8 mouse cellular contexts compared by ENCODE assay signal in the genomic region with DNA sequence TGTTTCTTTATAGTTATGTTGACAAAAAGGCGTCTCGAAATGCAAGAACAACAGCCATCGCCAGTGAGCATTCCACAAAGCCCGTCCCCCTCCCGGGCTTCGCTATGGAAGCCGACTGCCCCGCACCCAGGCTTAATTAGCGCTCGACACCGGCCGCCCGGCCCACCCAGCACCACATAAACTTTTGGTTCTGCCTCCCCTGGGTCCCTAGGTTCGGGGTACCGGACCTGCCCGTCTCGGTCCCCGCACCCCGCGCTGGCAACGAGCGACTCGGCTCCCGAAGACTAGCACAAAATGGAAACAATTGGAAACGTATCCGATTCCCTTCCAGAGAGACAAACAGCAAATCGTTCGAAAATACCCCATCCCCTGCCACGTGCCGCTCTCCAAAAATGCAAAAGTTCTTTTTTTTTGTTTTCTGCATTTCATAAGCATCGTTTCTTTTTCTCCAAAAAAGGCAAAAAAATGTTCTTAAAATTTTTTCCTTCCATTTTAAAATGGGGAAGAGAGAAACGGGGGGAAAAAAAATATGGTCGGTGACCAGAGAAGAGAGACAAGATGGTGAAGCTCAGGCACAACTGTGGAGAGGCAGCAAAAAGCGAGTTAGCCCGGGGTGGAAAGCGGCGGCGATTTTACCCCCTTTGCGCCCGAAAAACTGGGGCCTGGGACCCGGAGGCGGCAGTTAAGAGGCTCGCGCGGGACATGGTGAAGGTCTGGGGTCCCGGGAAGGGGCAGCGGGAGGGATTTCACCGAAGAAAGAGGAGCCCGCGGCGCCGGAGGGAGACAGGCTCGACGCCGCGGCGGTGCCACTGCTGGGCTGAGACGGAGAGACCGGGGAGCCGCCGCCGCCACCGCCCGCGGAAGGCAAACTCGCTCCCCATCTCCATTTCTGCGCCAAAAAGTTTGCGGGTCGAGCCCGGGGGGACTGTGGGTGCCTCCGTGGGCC. TPM values are rescaled to one million over a fixed set of nuclear protein-coding genes. Genes with fewer than 3 reads are reported as not detected.
DNase-seq lines count a peak whose midpoint lies in the region; ATAC-seq and TF ChIP-seq lines count a peak whose summit lies in the region.

No protein-coding gene starts in this region.

- peaks cover 3 to 7% of the 10 kb centered on the region in 2 experiments; a peak in 2 of 4 replicates for H3K4me1 ChIP-seq in MEL (ENCODE audit: control insufficient read depth in 1 of 2, insufficient read depth in 2 of 2, low read length in 2 of 2)
- H3K4me1 ChIP-seq in hindbrain, embryonic 11.5 days (replicated peaks; ENCODE audit: control insufficient read depth, insufficient read depth, low read length) = 0 out of 2 replicates have a peak, but pooled peaks cover 5% of the 10 kb centered on the region
- H3K4me1 ChIP-seq in lung, embryonic 15.5 days = peaks cover 30% of the 10 kb centered on the region
- H3K4me1 ChIP-seq in olfactory bulb, adult 2 months (ENCODE audit: control insufficient read depth, insufficient read depth, low read length) = peaks cover 5% of the 10 kb centered on the region

- no peak for TF ChIP-seq CTCF in MEL (IDR thresholded peaks at IDR 0.05 in 2 of 3, conservative IDR thresholded peaks at IDR 0.05 in 1 of 3; ENCODE audit: control insufficient read depth in 1 of 3, insufficient read depth in 1 of 3, low read depth in 2 of 3, low read length in 3 of 3, poor library complexity in 1 of 3, severe bottlenecking in 1 of 3)
- TF ChIP-seq CTCF in olfactory bulb, adult 2 months (IDR thresholded peaks at IDR 0.05; ENCODE audit: insufficient read depth, low read depth, low read length) = peak; percentile 26; the same call in 1 of the 2 replicates

- no peak for TF ChIP-seq RAD21 in MEL (IDR thresholded peaks at IDR 0.05; ENCODE audit: low read depth, low read length)

- DNase-seq in MEL (ENCODE audit: low read depth, low spot score) = peak; percentile 81
- DNase-seq in cerebellum, adult 9-10 months = peak; percentile 71
- peak; percentile 50 to 51 for DNase-seq in frontal cortex, postnatal 10 days (ENCODE audit: low spot score in 2 of 2)
- DNase-seq in hindbrain, embryonic 11.5 days (ENCODE audit: low spot score) = peak; percentile 77
- DNase-seq in layer of hippocampus, postnatal 10 days (ENCODE audit: low spot score in 2 of 2) = peak; percentile 56 to 68
- peak; percentile 71 for DNase-seq in thymus, postnatal 0 days (ENCODE audit: low spot score)

- peak overlapping the region; percentile 100 for H3K9ac ChIP-seq in MEL (ENCODE audit: control insufficient read depth, low read depth, low read length, poor library complexity, severe bottlenecking)
- peak overlapping the region; percentile 99 for H3K9ac ChIP-seq in hindbrain, embryonic 11.5 days (ENCODE audit: low read depth, low read length)
- peak overlapping the region; percentile 100 for H3K9ac ChIP-seq in lung, embryonic 15.5 days

- peak; percentile 51; the same call in 1 of the 2 replicates for ATAC-seq in hindbrain, embryonic 11.5 days (ENCODE audit: low FRiP score)
- peak; percentile 13 for ATAC-seq in lung, embryonic 15.5 days (ENCODE audit: borderline replicate concordance, extremely low read depth, low FRiP score, low TSS enrichment)

- peaks cover 2 to 25% of the 10 kb centered on the region in 2 experiments for H3K36me3 ChIP-seq in MEL (ENCODE audit: control insufficient read depth in 1 of 2, insufficient read depth in 2 of 2, low read length in 2 of 2)
- peaks cover 8% of the 10 kb centered on the region for H3K36me3 ChIP-seq in hindbrain, embryonic 11.5 days (ENCODE audit: control insufficient read depth, insufficient read depth, low read length)
- peaks cover 26% of the 10 kb centered on the region for H3K36me3 ChIP-seq in lung, embryonic 15.5 days

- TF ChIP-seq EP300 in MEL (IDR thresholded peaks at IDR 0.05; ENCODE audit: low read depth in 1 of 2, low read length in 2 of 2) = no peak

- H3K4me3 ChIP-seq in MEL (ENCODE audit: control insufficient read depth in 1 of 2, insufficient read depth in 1 of 2, low read depth in 2 of 2, low read length in 2 of 2) = peak overlapping the region; percentile 81 to 92
- H3K4me3 ChIP-seq in hindbrain, embryonic 11.5 days (ENCODE audit: low read depth, low read length) = peak overlapping the region; percentile 98
- H3K4me3 ChIP-seq in lung, embryonic 15.5 days = peak overlapping the region; percentile 98
- H3K4me3 ChIP-seq in olfactory bulb, adult 2 months (ENCODE audit: insufficient read depth, low read depth, low read length) = peak overlapping the region; percentile 100

- H3K27me3 ChIP-seq in MEL (ENCODE audit: control insufficient read depth in 1 of 2, insufficient read depth in 2 of 2, low read length in 2 of 2) = no peaks in the 10 kb centered on the region
- H3K27me3 ChIP-seq in hindbrain, embryonic 11.5 days (ENCODE audit: control insufficient read depth, insufficient read depth, low read length) = no peaks in the 10 kb centered on the region
- H3K27me3 ChIP-seq in lung, embryonic 15.5 days = no peaks in the 10 kb centered on the region

- TF ChIP-seq POLR2A in MEL (IDR thresholded peaks at IDR 0.05; ENCODE audit: control insufficient read depth in 1 of 2, insufficient read depth in 1 of 2, low read depth in 1 of 2, low read length in 2 of 2, poor library complexity in 1 of 2) = no peak
- no peak for TF ChIP-seq POLR2A in olfactory bulb, adult 2 months (IDR thresholded peaks at IDR 0.05; ENCODE audit: insufficient read depth, low read depth, low read length)

- H3K79me2 ChIP-seq in MEL (ENCODE audit: control insufficient read depth, insufficient read depth, low read length, poor library complexity) = peaks cover 35% of the 10 kb centered on the region

- no peak overlapping the region for H3K4me2 ChIP-seq in hindbrain, embryonic 11.5 days (replicated peaks; ENCODE audit: low read depth, low read length)
- peak overlapping the region; percentile 52 for H3K4me2 ChIP-seq in lung, embryonic 15.5 days

- peak overlapping the region; percentile 99 for H3K27ac ChIP-seq in MEL (ENCODE audit: control insufficient read depth, low read depth, low read length)
- H3K27ac ChIP-seq in hindbrain, embryonic 11.5 days (ENCODE audit: low read depth, low read length) = peak overlapping the region; percentile 98
- H3K27ac ChIP-seq in lung, embryonic 15.5 days = peak overlapping the region; percentile 100
- peak overlapping the region; percentile 97 for H3K27ac ChIP-seq in olfactory bulb, adult 2 months (ENCODE audit: insufficient read depth, low read depth, low read length)

- under 1% methylated on average over 71 of the region's 71 CpGs for WGBS in hindbrain, embryonic 11.5 days
- under 1% methylated on average over 71 of the region's 71 CpGs for WGBS in lung, embryonic 15.5 days
- WGBS in olfactory bulb, adult 2 months = under 1% methylated on average over 71 of the region's 71 CpGs

- H3K9me3 ChIP-seq in MEL (replicated peaks; ENCODE audit: insufficient read depth, low read length) = no peaks in the 10 kb centered on the region
- H3K9me3 ChIP-seq in hindbrain, embryonic 11.5 days (ENCODE audit: control insufficient read depth, low read length) = no peaks in the 10 kb centered on the region
- no peaks in the 10 kb centered on the region for H3K9me3 ChIP-seq in lung, embryonic 15.5 days

TF ChIP-seq in MEL, 35 proteins besides CTCF, POLR2A, EP300 and RAD21 (continues in another document):
- TF ChIP-seq HCFC1 (IDR thresholded peaks at IDR 0.05; ENCODE audit: low read depth, low read length) (peak; percentile 3; the same call in 1 of the 2 replicates), MEF2A (IDR thresholded peaks at IDR 0.05; ENCODE audit: extremely low read depth, insufficient replicate concordance, low read depth, low read length, poor library complexity, severe bottlenecking) (no peak), CHD1 (IDR thresholded peaks at IDR 0.05; ENCODE audit: low read depth, low read length) (peak; percentile 97; the same call in 1 of the 2 replicates), USF1 (IDR thresholded peaks at IDR 0.05; ENCODE audit: low read depth, low read length) (no peak), POLR2AphosphoS2 (IDR thresholded peaks at IDR 0.05; ENCODE audit: low read length) (no peak), MAX (IDR thresholded peaks at IDR 0.05; ENCODE audit: low read length) (peak; percentile 67; the same call in 1 of the 2 replicates), ZKSCAN1 (IDR thresholded peaks at IDR 0.05; ENCODE audit: low read depth, low read length) (no peak), SMC3 (IDR thresholded peaks at IDR 0.05; ENCODE audit: low read depth, low read length) (no peak), SIN3A (IDR thresholded peaks at IDR 0.05; ENCODE audit: low read length) (peak; percentile 63), USF2 (IDR thresholded peaks at IDR 0.05; ENCODE audit: borderline replicate concordance in 1 of 2, insufficient read depth in 1 of 2, low read depth in 1 of 2, low read length in 2 of 2) (no peak), MAFK (IDR thresholded peaks at IDR 0.05; ENCODE audit: borderline replicate concordance, low read depth, low read length) (no peak), MAZ (IDR thresholded peaks at IDR 0.05; ENCODE audit: low read depth, low read length) (no peak), ZMIZ1 (IDR thresholded peaks at IDR 0.05; ENCODE audit: low read depth, low read length) (0 out of 2 replicates have a peak, but pooled peaks have one; percentile 7)

RNA-seq across cellular contexts. Expression of a gene that starts 1.0 kb away (rescaled TPM):
- total RNA-seq in MEL (2012; rRNA removed) = 573 and 574 TPM in 2 replicates
- 100 to 1,000 TPM; 265 to 903 TPM for polyA plus RNA-seq in MEL (2012; ENCODE audit: insufficient read depth in 1 of 2, insufficient read length in 2 of 2, low read depth in 1 of 2, low replicate concordance in 2 of 2, missing spikeins in 1 of 2)
- polyA plus RNA-seq in hindbrain, embryonic 11.5 days (2014; fragmentation: Nextera tagmentation; extraction: Ambion mirVana) = 3,542 and 3,682 TPM in 2 replicates
- total RNA-seq in layer of hippocampus, postnatal 10 days (2021) = 100 to 1,000 TPM; 476 to 478 TPM
- polyA plus RNA-seq in lung, embryonic 15.5 days (2015; fragmentation: Nextera tagmentation; extraction: Ambion mirVana) = 2,468 and 2,584 TPM in 2 replicates
- 812 TPM in 1 of 2 replicates, not detected in the other for polyA plus RNA-seq in olfactory bulb, adult 2 months (2012; ENCODE audit: insufficient read depth, insufficient read length, low replicate concordance, missing spikeins)
- polyA plus RNA-seq in thymus, postnatal 0 days (2015; fragmentation: Nextera tagmentation; extraction: Ambion mirVana) = 2,900 and 2,949 TPM in 2 replicates

RNA-seq across cellular contexts. Expression of a gene that starts 38.2 kb away (rescaled TPM):
- total RNA-seq in MEL (2012; rRNA removed) = 31.4 and 35.5 TPM in 2 replicates
- 10 to 100 TPM in 1 of 2 experiments, not detected in 1; 48.0 TPM for polyA plus RNA-seq in MEL (2012; ENCODE audit: insufficient read depth in 1 of 2, insufficient read length in 2 of 2, low read depth in 1 of 2, low replicate concordance in 2 of 2, missing spikeins in 1 of 2)
- polyA plus RNA-seq in hindbrain, embryonic 11.5 days (2014; fragmentation: Nextera tagmentation; extraction: Ambion mirVana) = 33.8 and 34.7 TPM in 2 replicates
- 10 to 100 TPM; 20.9 to 22.4 TPM for total RNA-seq in layer of hippocampus, postnatal 10 days (2021)
- 33.7 and 36.6 TPM in 2 replicates for polyA plus RNA-seq in lung, embryonic 15.5 days (2015; fragmentation: Nextera tagmentation; extraction: Ambion mirVana)
- not detected in 2 replicates for polyA plus RNA-seq in olfactory bulb, adult 2 months (2012; ENCODE audit: insufficient read depth, insufficient read length, low replicate concordance, missing spikeins)
- 34.4 and 38.7 TPM in 2 replicates for polyA plus RNA-seq in thymus, postnatal 0 days (2015; fragmentation: Nextera tagmentation; extraction: Ambion mirVana)

Comparison
In these comparisons a context has a peak if more than half of its experiments do, and no peak if none do; other contexts are left out.
1. Peak in every context shown above with its lines: DNase-seq, ATAC-seq, H3K4me3 ChIP-seq and H3K27ac ChIP-seq.